Mouse (Mus musculus) embryonic facial prominence, embryonic 14.5 days (tissue): ENCODE measurements around the gene Panx2. TPM values are rescaled to one million over a fixed set of nuclear protein-coding genes. Genes with fewer than 3 reads are reported as not detected.
A peak's percentile ranks its signal among the peaks of the same experiment; 100 is the strongest.

Experiments
- ATAC-seq: fragments of 200-750 bp; cut with Nextera tagmentation; 2 replicates; pipeline ENCODE4 v1.8.0; 2017; ENCODE audit warnings: low read depth, moderate number of reproducible peaks, moderate TSS enrichment
- DNase-seq: peaks from one replicate; pipeline ENCODE4 v3.0.0-alpha.2; 2015; ENCODE audit warnings: low spot score
- H3K27ac ChIP-seq: fragments of 300-500 bp; sonication (generic); replicated peaks from 2 replicates; pipeline ENCODE4 v1.5.1; 2014; ENCODE audit warnings: low read depth, mild to moderate bottlenecking, low read length, moderate library complexity
- H3K27me3 ChIP-seq: fragments of 300-500 bp; sonication (generic); replicated peaks from 2 replicates; pipeline ENCODE4 v1.6.1; 2014; ENCODE audit warnings: low read length; ENCODE audit not compliant: control insufficient read depth, insufficient read depth
- H3K36me3 ChIP-seq: fragments of 300-500 bp; sonication (generic); 2 replicates; pipeline ENCODE4 v1.6.1; 2014; ENCODE audit warnings: low read length, mixed read lengths; ENCODE audit not compliant: control insufficient read depth, insufficient read depth
- H3K4me1 ChIP-seq: fragments of 300-500 bp; sonication (generic); 2 replicates; pipeline ENCODE4 v1.6.1; 2014; ENCODE audit warnings: antibody characterized with exemption, low read length; ENCODE audit not compliant: control insufficient read depth, insufficient read depth
- H3K4me2 ChIP-seq: fragments of 300-500 bp; sonication (generic); 2 replicates; pipeline ENCODE4 v1.6.1; 2014; ENCODE audit warnings: low read depth, mild to moderate bottlenecking, low read length, moderate library complexity, mixed read lengths
- H3K4me3 ChIP-seq: fragments of 300-500 bp; sonication (generic); 2 replicates; pipeline ENCODE4 v1.5.1; 2014; ENCODE audit warnings: low read depth, mild to moderate bottlenecking, low read length
- H3K9ac ChIP-seq: fragments of 300-500 bp; sonication (generic); 2 replicates; pipeline ENCODE4 v1.6.1; 2014; ENCODE audit warnings: low read depth, mild to moderate bottlenecking, low read length, moderate library complexity, mixed read lengths
- H3K9me3 ChIP-seq: fragments of 300-500 bp; sonication (generic); 2 replicates; pipeline ENCODE4 v1.6.1; 2016; ENCODE audit warnings: low read length; ENCODE audit not compliant: control insufficient read depth
- whole genome bisulfite sequencing: fragments of 180-500 bp; shearing (Covaris S2); extraction: QIAGEN DNeasy Blood & Tissue Kit; methylation state at CpG from one replicate; pipeline ENCODE4 v1.1.7; 2014; 5-methylcytosine and 5-hydroxymethylcytosine counted together
- polyA plus RNA-seq: library from polyadenylated mRNA; unstranded; fragments of >200 nt; fragmentation: Nextera tagmentation; extraction: Ambion mirVana; gene quantifications from 2 replicates; pipeline ENCODE4 v1.2.1, GENCODE M21; 2014

Gene Panx2
- polyA plus RNA-seq, 1 experiment from 2014 or later, result 0.42 TPM

GRCm38 (mm10) chr15:89098616-89099015, 39.1 kb downstream of the Panx2 start:
- H3K4me3 ChIP-seq, result no peak overlapping the region
- no peak overlapping the region for H3K4me2 ChIP-seq
- no peak overlapping the region for H3K27ac ChIP-seq
- no peaks in the 10 kb centered on the region for H3K27me3 ChIP-seq
- DNase-seq (no peak), ATAC-seq (no peak)
- no peaks in the 10 kb centered on the region for H3K9me3 ChIP-seq
- H3K9ac ChIP-seq, result no peak overlapping the region
- WGBS, result 85% methylated on average over 7 of the region's 7 CpGs
- no peaks in the 10 kb centered on the region for H3K4me1 ChIP-seq
- H3K36me3 ChIP-seq, result peaks cover 99% of the 10 kb centered on the region

GRCm38 (mm10) chr15:89100823-89101222, 41.3 kb downstream of the Panx2 start:
- Histone ChIP-seq H3K27ac (no peak overlapping the region), H3K27me3 (no peaks in the 10 kb centered on the region), H3K9ac (no peak overlapping the region), H3K9me3 (no peaks in the 10 kb centered on the region), H3K36me3 (peaks cover 99% of the 10 kb centered on the region), H3K4me2 (no peak overlapping the region), H3K4me1 (no peaks in the 10 kb centered on the region), H3K4me3 (no peak overlapping the region)
- WGBS, result 86% methylated on average over 12 of the region's 12 CpGs
- DNase-seq (peak; percentile 14), ATAC-seq (0 out of 2 replicates have a peak, but pooled peaks have one; percentile 16)

- H3K9me3 ChIP-seq, result no peaks in the 10 kb centered on the region
- DNase-seq, result no peak
- no peak overlapping the region for H3K27ac ChIP-seq
- no peak overlapping the region for H3K9ac ChIP-seq
- 72% methylated on average over 5 of the region's 5 CpGs for WGBS
- H3K36me3 ChIP-seq, result peaks cover 98% of the 10 kb centered on the region
- H3K4me3 ChIP-seq, result no peak overlapping the region
- no peak overlapping the region for H3K4me2 ChIP-seq
- no peaks in the 10 kb centered on the region for H3K27me3 ChIP-seq
- no peaks in the 10 kb centered on the region for H3K4me1 ChIP-seq
- no peak for ATAC-seq
Measured at GRCm38 (mm10) chr15:89102646-89103045, 43.1 kb downstream of the Panx2 start.

GRCm38 (mm10) chr15:89103921-89104320, 44.4 kb downstream of the Panx2 start:
- no peak for ATAC-seq
- H3K36me3 ChIP-seq, result peaks cover 100% of the 10 kb centered on the region

GRCm38 (mm10) chr15:89104425-89104824, 44.9 kb downstream of the Panx2 start:
- WGBS, result 86% methylated on average over 8 of the region's 8 CpGs
- H3K9ac ChIP-seq, result no peak overlapping the region
- no peak overlapping the region for H3K4me2 ChIP-seq
- H3K9me3 ChIP-seq, result no peaks in the 10 kb centered on the region
- no peak overlapping the region for H3K4me3 ChIP-seq
- H3K27me3 ChIP-seq, result no peaks in the 10 kb centered on the region
- H3K4me1 ChIP-seq, result no peaks in the 10 kb centered on the region
- ATAC-seq (no peak), DNase-seq (no peak)
- H3K27ac ChIP-seq, result no peak overlapping the region
- H3K36me3 ChIP-seq, result peaks cover 100% of the 10 kb centered on the region

More at GRCm38 (mm10) chr15:89103921-89104320, 44.4 kb downstream of the Panx2 start:
- Histone ChIP-seq H3K4me3 (no peak overlapping the region), H3K4me2 (no peak overlapping the region), H3K27ac (no peak overlapping the region), H3K9me3 (no peaks in the 10 kb centered on the region), H3K27me3 (no peaks in the 10 kb centered on the region), H3K9ac (no peak overlapping the region), H3K4me1 (no peaks in the 10 kb centered on the region)
- no peak for DNase-seq
- 89% methylated on average over 10 of the region's 10 CpGs for WGBS

- ATAC-seq (no peak), DNase-seq (no peak)
- Histone ChIP-seq H3K4me2 (no peak overlapping the region), H3K4me3 (no peak overlapping the region), H3K9ac (no peak overlapping the region), H3K36me3 (peaks cover 100% of the 10 kb centered on the region), H3K9me3 (no peaks in the 10 kb centered on the region), H3K4me1 (no peaks in the 10 kb centered on the region), H3K27me3 (no peaks in the 10 kb centered on the region), H3K27ac (no peak overlapping the region)
- WGBS, result 86% methylated on average over 13 of the region's 13 CpGs
Measured at GRCm38 (mm10) chr15:89106073-89106472, 46.5 kb downstream of the Panx2 start.

- Histone ChIP-seq H3K27me3 (no peaks in the 10 kb centered on the region), H3K27ac (no peak overlapping the region), H3K4me3 (no peak overlapping the region), H3K9ac (no peak overlapping the region), H3K9me3 (no peaks in the 10 kb centered on the region), H3K4me1 (no peaks in the 10 kb centered on the region), H3K36me3 (peaks cover 100% of the 10 kb centered on the region), H3K4me2 (no peak overlapping the region)
- WGBS, result 100% methylated on average over 1 of the region's 1 CpGs
- no peak for ATAC-seq
- no peak for DNase-seq
Measured at GRCm38 (mm10) chr15:89106976-89107375, 47.4 kb downstream of the Panx2 start.

GRCm38 (mm10) chr15:89110147-89110546, 50.6 kb downstream of the Panx2 start:
- no peaks in the 10 kb centered on the region for H3K27me3 ChIP-seq
- H3K4me1 ChIP-seq, result no peaks in the 10 kb centered on the region
- H3K9me3 ChIP-seq, result no peaks in the 10 kb centered on the region
- H3K9ac ChIP-seq, result no peak overlapping the region
- no peak for ATAC-seq
- peaks cover 98% of the 10 kb centered on the region for H3K36me3 ChIP-seq
- WGBS, result 88% methylated on average over 9 of the region's 9 CpGs
- no peak overlapping the region for H3K27ac ChIP-seq
- H3K4me3 ChIP-seq, result no peak overlapping the region
- H3K4me2 ChIP-seq, result no peak overlapping the region
- no peak for DNase-seq

GRCm38 (mm10) chr15:89118007-89118406, 58.5 kb downstream of the Panx2 start:
- H3K9me3 ChIP-seq, result 0 out of 2 replicates have a peak, but pooled peaks cover 4% of the 10 kb centered on the region
- no peak overlapping the region for H3K4me3 ChIP-seq
- peaks cover 61% of the 10 kb centered on the region for H3K36me3 ChIP-seq
- DNase-seq (no peak), ATAC-seq (no peak)
- H3K27me3 ChIP-seq, result no peaks in the 10 kb centered on the region
- H3K4me1 ChIP-seq, result peaks cover 19% of the 10 kb centered on the region
- H3K27ac ChIP-seq, result no peak overlapping the region
- no peak overlapping the region for H3K4me2 ChIP-seq
- H3K9ac ChIP-seq, result no peak overlapping the region
